Mouse (Mus musculus) CH12.LX (cell line): Measurements from ENCODE around the gene Evi5l. TPM values are rescaled to one million over a fixed set of nuclear protein-coding genes. Genes with fewer than 3 reads are reported as not detected.

Experiments
- DNase-seq: peaks from one replicate; pipeline ENCODE4 v3.0.0-alpha.2; 2013; ENCODE audit errors: extremely low read depth
- H3K27ac ChIP-seq: 2 replicates; pipeline ENCODE4 v1.5.1; 2012; ENCODE audit warnings: low read depth, mild to moderate bottlenecking, control low read depth, moderate library complexity; ENCODE audit not compliant: insufficient read depth
- H3K27me3 ChIP-seq: replicated peaks from 2 replicates; pipeline ENCODE3; 2012; ENCODE audit warnings: inconsistent platforms
- H3K36me3 ChIP-seq, 2 experiments: replicated peaks in 1 of 2; 2 replicates each; pipeline versions ENCODE3 to v1.6.1; 2012; ENCODE audit warnings: inconsistent platforms in 1 of 2, low read length in 1 of 2, mild to moderate bottlenecking in 1 of 2, mixed read lengths in 1 of 2, moderate library complexity in 1 of 2; ENCODE audit not compliant: control insufficient read depth in 1 of 2, insufficient read depth in 1 of 2
- H3K4me1 ChIP-seq, 2 experiments: 2 replicates each; pipeline ENCODE4 v1.6.1; 2012; ENCODE audit warnings: inconsistent platforms in 1 of 2, moderate library complexity in 1 of 2; ENCODE audit not compliant: insufficient read depth in 2 of 2, control insufficient read depth in 1 of 2
- H3K4me2 ChIP-seq: 2 replicates; pipeline ENCODE4 v1.6.1; 2012; ENCODE audit warnings: low read depth, mild to moderate bottlenecking, control low read depth; ENCODE audit not compliant: poor library complexity, insufficient read depth, severe bottlenecking
- H3K4me3 ChIP-seq, 3 experiments: fragments of 150-350 bp in 1 of 3; sonication (generic) in 1 of 3; replicated peaks in 1 of 3; 2 replicates each; pipeline versions ENCODE3 to v1.5.1; 2011 to 2012; ENCODE audit warnings: low read depth in 2 of 3, low read length in 2 of 3, mild to moderate bottlenecking in 2 of 3, moderate library complexity in 2 of 3, control low read depth in 1 of 3, improper control_type of control experiment in 1 of 3, inconsistent platforms in 1 of 3, mixed read lengths in 1 of 3; ENCODE audit not compliant: poor library complexity in 1 of 3
- H3K79me2 ChIP-seq: replicated peaks from 2 replicates; pipeline ENCODE4 v1.6.1; 2012; ENCODE audit warnings: mild to moderate bottlenecking, moderate library complexity; ENCODE audit not compliant: control insufficient read depth, poor library complexity, insufficient read depth, severe bottlenecking; ENCODE audit errors: extremely low read depth
- H3K9ac ChIP-seq: 2 replicates; pipeline ENCODE4 v1.6.1; 2012; ENCODE audit warnings: low read depth, mild to moderate bottlenecking, control low read depth, moderate library complexity; ENCODE audit not compliant: insufficient read depth
- H3K9me3 ChIP-seq: replicated peaks from 2 replicates; pipeline ENCODE3; 2012; ENCODE audit warnings: low read length, inconsistent platforms, mixed read lengths
- CHD1 ChIP-seq: IDR thresholded peaks from 2 replicates; pipeline ENCODE4 v1.6.1; 2012; ENCODE audit warnings: low read depth, low read length, improper control_type of control experiment, inconsistent platforms
- CTCF ChIP-seq, 2 experiments: IDR thresholded peaks in 1 of 2; conservative IDR thresholded peaks in 1 of 2; 2 replicates each; pipeline ENCODE4 v1.5.1; 2011 to 2012; ENCODE audit warnings: low read depth in 2 of 2, low read length in 2 of 2, improper control_type of control experiment in 1 of 2, inconsistent platforms in 1 of 2, mild to moderate bottlenecking in 1 of 2, moderate library complexity in 1 of 2
- E2F4 ChIP-seq: IDR thresholded peaks from 2 replicates; pipeline ENCODE4 v1.6.1; 2011; ENCODE audit warnings: low read depth, low read length, improper control_type of control experiment; ENCODE audit not compliant: insufficient replicate concordance
- ELF1 ChIP-seq: IDR thresholded peaks from 2 replicates; pipeline ENCODE4 v1.6.1; 2014; ENCODE audit warnings: low read depth, mild to moderate bottlenecking, inconsistent platforms, low read length, improper control_type of control experiment
- ETS1 ChIP-seq: conservative IDR thresholded peaks from 2 replicates; pipeline ENCODE4 v1.6.1; 2012; ENCODE audit warnings: low read depth, mild to moderate bottlenecking, inconsistent platforms, low read length, improper control_type of control experiment, moderate library complexity
- GABPA ChIP-seq: IDR thresholded peaks from 2 replicates; pipeline ENCODE4 v1.6.1; 2012; ENCODE audit warnings: low read depth, low read length, improper control_type of control experiment, inconsistent platforms; ENCODE audit not compliant: insufficient replicate concordance
- HCFC1 ChIP-seq: IDR thresholded peaks from 2 replicates; pipeline ENCODE4 v1.6.1; 2012; ENCODE audit warnings: low read depth, mild to moderate bottlenecking, inconsistent platforms, low read length, improper control_type of control experiment
- IRF4 ChIP-seq: IDR thresholded peaks from 2 replicates; pipeline ENCODE4 v1.6.1; 2014; ENCODE audit warnings: low read depth, mild to moderate bottlenecking, inconsistent platforms, low read length, improper control_type of control experiment
- KAT2A ChIP-seq: IDR thresholded peaks from 2 replicates; pipeline ENCODE4 v1.6.1; 2012; ENCODE audit warnings: low read length, improper control_type of control experiment, inconsistent platforms; ENCODE audit not compliant: insufficient replicate concordance
- MXI1 ChIP-seq: IDR thresholded peaks from 2 replicates; pipeline ENCODE4 v1.6.1; 2011; ENCODE audit warnings: mild to moderate bottlenecking, low read depth, low read length, improper control_type of control experiment
- MYC ChIP-seq: IDR thresholded peaks from 2 replicates; pipeline ENCODE4 v1.6.1; 2011; ENCODE audit warnings: low read depth, mild to moderate bottlenecking, improper control_type of control experiment, low read length
- NRF1 ChIP-seq: IDR thresholded peaks from 2 replicates; pipeline ENCODE4 v1.6.1; 2014; ENCODE audit warnings: low read depth, mild to moderate bottlenecking, inconsistent platforms, low read length, improper control_type of control experiment, moderate library complexity
- POLR2A ChIP-seq: IDR thresholded peaks from 2 replicates; pipeline ENCODE4 v1.6.1; 2011; ENCODE audit warnings: low read depth, mild to moderate bottlenecking, improper control_type of control experiment, low read length
- POLR2AphosphoS2 ChIP-seq: IDR thresholded peaks from 2 replicates; pipeline ENCODE4 v1.6.1; 2011; ENCODE audit warnings: low read depth, low read length, improper control_type of control experiment
- RAD21 ChIP-seq: IDR thresholded peaks from 2 replicates; pipeline ENCODE4 v1.6.1; 2011; ENCODE audit warnings: low read depth, mild to moderate bottlenecking, low read length, improper control_type of control experiment, moderate library complexity
- RCOR1 ChIP-seq: conservative IDR thresholded peaks from 2 replicates; pipeline ENCODE4 v1.6.1; 2012; ENCODE audit warnings: low read depth, mild to moderate bottlenecking, inconsistent platforms, low read length, improper control_type of control experiment
- SMC3 ChIP-seq: IDR thresholded peaks from 2 replicates; pipeline ENCODE4 v1.6.1; 2011; ENCODE audit warnings: low read depth, low read length, improper control_type of control experiment
- TBP ChIP-seq: conservative IDR thresholded peaks from 2 replicates; pipeline ENCODE4 v1.6.1; 2011; ENCODE audit warnings: low read depth, low read length, improper control_type of control experiment
- USF1 ChIP-seq: IDR thresholded peaks from 2 replicates; pipeline ENCODE4 v1.6.1; 2014; ENCODE audit warnings: low read depth, mild to moderate bottlenecking, inconsistent platforms, low read length, improper control_type of control experiment
- USF2 ChIP-seq: conservative IDR thresholded peaks from 2 replicates; pipeline ENCODE4 v1.6.1; 2011; ENCODE audit warnings: low read depth, low read length, improper control_type of control experiment
- ZC3H11A ChIP-seq: IDR thresholded peaks from 2 replicates; pipeline ENCODE4 v1.6.1; 2012; ENCODE audit warnings: low read depth, mild to moderate bottlenecking, inconsistent platforms, low read length, improper control_type of control experiment
- ZNF384 ChIP-seq: IDR thresholded peaks from 2 replicates; pipeline ENCODE4 v1.6.1; 2012; ENCODE audit warnings: low read depth, low read length, improper control_type of control experiment, inconsistent platforms
- dilution Hi-C: fragments of 300-500 bp; cut with MboI; formaldehyde crosslinking; loops from 2 replicates; pipeline ENCODE4 v1.14.3; 2020; ENCODE audit warnings: low sequenced_read_pairs; ENCODE audit not compliant: extremely low pct_unique_long_range_greater_than_20kb, extremely low pct_ligation_motif_present
- in situ Hi-C: fragments of 300-500 bp; cut with MboI; formaldehyde crosslinking; loops from 3 replicates; pipeline ENCODE4 v1.14.3; 2019; ENCODE audit warnings: low sequenced_read_pairs, low pct_ligation_motif_present, low pct_unique_long_range_greater_than_20kb, mixed read lengths
- polyA plus RNA-seq: library from polyadenylated mRNA; unstranded; fragments of >175 nt; gene quantifications from 2 replicates; pipeline ENCODE4 v1.2.1, GENCODE M21; 2012; ENCODE audit warnings: low read depth; ENCODE audit not compliant: insufficient read length
- total RNA-seq, 2 experiments: library from RNA; depleted of rRNA; stranded (reverse); fragments of 300-350 nt in 1 of 2; fragments of >200 nt in 1 of 2; gene quantifications; 2 replicates each; pipeline ENCODE4 v1.2.3; 2012 to 2014

Evi5l gene
- total and polyA plus RNA-seq, 3 experiments = 2.2 to 6.6 (median 3.6) TPM

DNA sequence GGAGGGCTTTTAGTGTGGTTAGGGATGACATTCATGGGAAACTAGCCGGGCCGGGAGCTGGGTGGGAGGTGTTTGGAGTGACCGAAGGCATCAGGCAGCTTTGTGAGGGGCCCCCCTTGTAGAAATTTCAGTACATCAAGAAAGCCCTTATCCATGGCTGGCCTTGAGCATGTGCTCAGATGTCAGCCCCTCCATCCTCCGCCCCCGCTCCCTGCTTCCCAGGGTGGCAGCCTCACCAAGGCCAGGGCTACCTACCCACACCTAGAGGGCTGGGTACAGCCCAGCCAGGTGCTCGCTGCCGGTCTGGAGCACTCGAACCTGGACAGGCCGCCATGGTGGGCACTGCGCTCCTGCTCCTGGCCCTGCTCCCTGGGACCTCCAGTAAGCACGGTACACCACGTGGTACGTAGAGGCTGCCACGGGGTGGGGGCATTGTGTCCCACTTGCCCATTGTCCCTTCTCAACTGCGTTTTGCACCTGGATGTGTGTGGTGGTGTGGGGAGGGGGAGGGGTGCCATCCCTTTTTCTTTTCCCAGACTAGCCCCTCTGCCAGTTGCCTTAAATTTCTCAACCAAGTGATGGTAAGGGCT is 81.7 kb downstream of the Evi5l start, which contains the start of gene Tgfbr3l:
Gene Tgfbr3l (plus strand): TSS at position 264 of the 590 bp plus-strand sequence.
- H3K36me3 ChIP-seq = peaks cover 64 to 82% of the 10 kb centered on the region in 2 experiments
- H3K4me2 ChIP-seq = no peak within 1 kb of the TSS
- no peak within 1 kb of the TSS for H3K9ac ChIP-seq
- H3K27ac ChIP-seq = 0 out of 2 replicates have a peak within 1 kb of the TSS, but pooled peaks have one; percentile 22
- in situ Hi-C loops (no loop called here), dilution Hi-C loops (no loop called here)
- H3K9me3 ChIP-seq = no peaks in the 10 kb centered on the region
- no peak within 1 kb of the TSS for H3K4me3 ChIP-seq
- no peaks in the 10 kb centered on the region for H3K79me2 ChIP-seq
- no peak for DNase-seq
- TF ChIP-seq HCFC1 = no peak
- peaks cover 6% of the 10 kb centered on the region in 2 experiments; a peak in 3 of 4 replicates for H3K4me1 ChIP-seq
- no peaks in the 10 kb centered on the region for H3K27me3 ChIP-seq

DNA sequence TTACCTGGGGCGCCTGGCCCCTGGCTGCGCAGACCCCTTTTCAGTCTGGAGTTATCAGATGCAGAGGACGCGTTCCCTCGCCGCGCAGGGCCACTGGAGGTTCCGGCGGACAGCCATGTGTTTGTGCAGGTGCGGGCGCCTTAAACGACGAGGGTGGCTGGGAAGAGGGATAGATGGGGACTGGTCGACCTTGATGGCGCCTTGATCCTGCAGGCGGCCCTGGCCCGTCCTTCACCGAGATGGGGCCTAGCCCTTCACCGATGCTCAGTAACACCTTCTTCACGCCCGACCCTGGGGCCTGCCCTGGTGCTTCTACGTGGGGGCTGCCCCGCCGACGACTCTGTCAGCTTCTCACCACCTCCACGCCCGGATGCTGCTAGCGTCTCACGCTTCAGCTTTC is 82.8 kb downstream of the Evi5l start:
- Histone ChIP-seq H3K4me3 (no peak overlapping the region), H3K9ac (no peak overlapping the region), H3K27ac (no peak overlapping the region), H3K4me1 (peaks cover 9 to 13% of the 10 kb centered on the region in 2 experiments), H3K27me3 (no peaks in the 10 kb centered on the region), H3K9me3 (no peaks in the 10 kb centered on the region), H3K79me2 (no peaks in the 10 kb centered on the region), H3K4me2 (no peak overlapping the region), H3K36me3 (peaks cover 53 to 71% of the 10 kb centered on the region in 2 experiments)
- TF ChIP-seq USF2 (no peak), GABPA (no peak), ZC3H11A (no peak), POLR2A (no peak), ELF1 (no peak), ZNF384 (no peak), E2F4 (no peak)
- DNase-seq = no peak
- dilution Hi-C loops = no loop called here
- in situ Hi-C loops = no loop called here

DNA sequence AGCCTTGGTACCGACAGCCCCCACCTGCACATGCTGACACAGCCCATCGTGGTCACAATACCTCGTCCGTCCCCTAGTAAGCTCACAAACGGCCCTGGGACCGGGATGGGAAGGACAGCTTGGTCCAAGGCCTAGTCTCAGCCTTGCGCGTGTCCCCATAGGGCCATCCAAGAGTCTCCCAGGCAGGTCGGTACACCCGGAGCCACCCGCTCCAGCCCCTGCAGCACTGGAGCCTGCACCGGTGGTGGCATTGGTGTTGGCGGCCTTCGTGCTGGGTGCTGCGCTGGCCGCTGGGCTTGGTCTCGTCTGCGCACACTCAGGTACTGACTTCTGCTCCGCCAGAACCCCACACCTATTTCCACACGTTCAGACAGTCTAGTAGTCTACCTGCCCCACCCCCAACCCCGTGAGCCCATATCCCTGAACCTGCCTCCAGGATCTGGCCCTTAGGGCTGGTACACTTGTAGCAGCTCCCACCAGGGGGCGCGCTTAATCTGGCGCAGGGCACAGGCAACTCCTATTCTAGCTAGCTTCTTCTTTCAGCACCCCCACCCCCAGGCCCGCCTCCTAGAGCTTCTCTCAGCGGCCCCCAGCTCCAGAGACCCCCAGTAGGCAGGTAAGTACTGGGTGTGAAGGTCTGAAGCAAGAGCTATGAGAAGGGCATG is 84.1 kb downstream of the Evi5l start:
- Histone ChIP-seq H3K9me3 (no peaks in the 10 kb centered on the region), H3K27ac (no peak overlapping the region), H3K4me3 (no peak overlapping the region), H3K4me2 (no peak overlapping the region), H3K9ac (no peak overlapping the region), H3K36me3 (peaks cover 49 to 71% of the 10 kb centered on the region in 2 experiments), H3K79me2 (no peaks in the 10 kb centered on the region), H3K27me3 (no peaks in the 10 kb centered on the region), H3K4me1 (peaks cover 10 to 14% of the 10 kb centered on the region in 2 experiments)
- dilution Hi-C loops = no loop called here
- in situ Hi-C loops = loop anchor here (10.0 kb wide), 1 partner anchor 64 kb away; no protein-coding TSS in a partner anchor
- peak; percentile 80 for DNase-seq
- no peak for TF ChIP-seq USF2
- TF ChIP-seq RAD21 = peak; percentile 37
- peak; percentile 44; the same call in 1 of the 2 replicates for TF ChIP-seq IRF4
- peak; percentile 70 for TF ChIP-seq SMC3
- no peak for TF ChIP-seq USF1
- TF ChIP-seq KAT2A = no peak
- TF ChIP-seq ELF1 = 0 out of 2 replicates have a peak, but pooled peaks have one; percentile 13
- TF ChIP-seq MYC = no peak
- TF ChIP-seq CHD1 = no peak
- no peak for TF ChIP-seq ZNF384
- TF ChIP-seq CTCF (conservative IDR thresholded peaks at IDR 0.05 in 1 of 2, IDR thresholded peaks at IDR 0.05 in 1 of 2; ENCODE audit: low read depth in 2 of 2, low read length in 2 of 2) = peak; percentile 33 to 79; a peak in 3 of 4 replicates
- TF ChIP-seq NRF1 = peak; percentile 43; the same call in 1 of the 2 replicates
- TF ChIP-seq MXI1 = 0 out of 2 replicates have a peak, but pooled peaks have one; percentile 37
- no peak for TF ChIP-seq HCFC1
- TF ChIP-seq RCOR1 = no peak
- TF ChIP-seq ETS1 = no peak
- no peak for TF ChIP-seq ZC3H11A
- TF ChIP-seq POLR2AphosphoS2 = no peak
- TF ChIP-seq TBP = no peak
